Mouse (Mus musculus) liver, embryonic 14.5 days (tissue): Measurements from ENCODE around the gene Trappc3. TPM values are rescaled to one million over a fixed set of nuclear protein-coding genes. Genes with fewer than 3 reads are reported as not detected.

Experiments used
- ATAC-seq: fragments of 200-750 bp; cut with Nextera tagmentation; 2 replicates; pipeline ENCODE4 v1.8.0; 2017; ENCODE audit warnings: moderate number of reproducible peaks, mild to moderate bottlenecking, moderate library complexity; ENCODE audit not compliant: insufficient read depth
- DNase-seq, 3 experiments: peaks; one replicate each; pipeline ENCODE4 v3.0.0-alpha.2; 2012 to 2013; ENCODE audit warnings: low read depth in 3 of 3, low spot score in 3 of 3
- H3K27ac ChIP-seq: fragments of 300-500 bp; sonication (generic); 2 replicates; pipeline ENCODE4 v1.5.1; 2014; ENCODE audit warnings: moderate library complexity, mild to moderate bottlenecking, control low read depth, inconsistent platforms
- H3K27me3 ChIP-seq: fragments of 300-500 bp; sonication (generic); 2 replicates; pipeline ENCODE4 v1.6.1; 2014; ENCODE audit warnings: mild to moderate bottlenecking, low read length, moderate library complexity; ENCODE audit not compliant: control insufficient read depth, insufficient read depth
- H3K36me3 ChIP-seq: fragments of 300-500 bp; sonication (generic); replicated peaks from 2 replicates; pipeline ENCODE4 v1.6.1; 2014; ENCODE audit warnings: low read depth; ENCODE audit not compliant: control insufficient read depth, insufficient read depth
- H3K4me1 ChIP-seq, 2 experiments: fragments of 200-500 bp in 1 of 2; fragments of 300-500 bp in 1 of 2; sonication (generic) in 1 of 2; replicated peaks; 2 replicates each; pipeline ENCODE4 v1.6.1; 2012 to 2014; ENCODE audit warnings: antibody characterized with exemption in 1 of 2, inconsistent platforms in 1 of 2, low read length in 1 of 2; ENCODE audit not compliant: control insufficient read depth in 2 of 2, insufficient read depth in 2 of 2
- H3K4me2 ChIP-seq: fragments of 300-500 bp; sonication (generic); 2 replicates; pipeline ENCODE4 v1.6.1; 2014; ENCODE audit warnings: low read depth, mild to moderate bottlenecking, control low read depth, moderate library complexity
- H3K4me3 ChIP-seq, 2 experiments: fragments of 200-500 bp in 1 of 2; fragments of 300-500 bp in 1 of 2; sonication (generic) in 1 of 2; 2 replicates each; pipeline ENCODE4 v1.5.1; 2012 to 2014; ENCODE audit warnings: low read depth in 2 of 2, low read length in 2 of 2, mild to moderate bottlenecking in 2 of 2, control low read depth in 1 of 2, inconsistent platforms in 1 of 2, moderate library complexity in 1 of 2; ENCODE audit not compliant: insufficient read depth in 1 of 2
- H3K9ac ChIP-seq: fragments of 300-500 bp; sonication (generic); replicated peaks from 2 replicates; pipeline ENCODE4 v1.6.1; 2014; ENCODE audit warnings: mild to moderate bottlenecking, control low read depth, moderate library complexity
- H3K9me3 ChIP-seq: fragments of 300-500 bp; sonication (generic); 2 replicates; pipeline ENCODE4 v1.6.1; 2016; ENCODE audit warnings: low read length, mixed read lengths; ENCODE audit not compliant: control insufficient read depth
- CTCF ChIP-seq: IDR thresholded peaks from 2 replicates; pipeline ENCODE4 v1.5.1; 2016; ENCODE audit warnings: antibody characterized with exemption, low read depth, control low read depth
- EP300 ChIP-seq: IDR thresholded peaks from 2 replicates; pipeline ENCODE4 v1.6.1; 2016; ENCODE audit warnings: antibody characterized with exemption, low read depth
- WGBS: fragments of 180-500 bp; shearing (Covaris S2); extraction: QIAGEN DNeasy Blood & Tissue Kit; methylation state at CpG from one replicate; pipeline ENCODE4 v1.1.7; 2014; ENCODE audit not compliant: insufficient replicate concordance; 5-methylcytosine and 5-hydroxymethylcytosine counted together
- polyA plus RNA-seq, 2 experiments: library from polyadenylated mRNA; depleted of rRNA in 1 of 2; stranded (reverse) in 1 of 2; unstranded in 1 of 2; fragments of >200 nt; fragmentation: Nextera tagmentation in 1 of 2; extraction: Ambion mirVana in 1 of 2; gene quantifications; 2 replicates each; pipeline versions ENCODE4 v1.2.1 to v1.2.3; 2012 to 2014

Gene Trappc3
- polyA plus RNA-seq, 2 experiments, result 8.8 to 23.4 TPM

DNA sequence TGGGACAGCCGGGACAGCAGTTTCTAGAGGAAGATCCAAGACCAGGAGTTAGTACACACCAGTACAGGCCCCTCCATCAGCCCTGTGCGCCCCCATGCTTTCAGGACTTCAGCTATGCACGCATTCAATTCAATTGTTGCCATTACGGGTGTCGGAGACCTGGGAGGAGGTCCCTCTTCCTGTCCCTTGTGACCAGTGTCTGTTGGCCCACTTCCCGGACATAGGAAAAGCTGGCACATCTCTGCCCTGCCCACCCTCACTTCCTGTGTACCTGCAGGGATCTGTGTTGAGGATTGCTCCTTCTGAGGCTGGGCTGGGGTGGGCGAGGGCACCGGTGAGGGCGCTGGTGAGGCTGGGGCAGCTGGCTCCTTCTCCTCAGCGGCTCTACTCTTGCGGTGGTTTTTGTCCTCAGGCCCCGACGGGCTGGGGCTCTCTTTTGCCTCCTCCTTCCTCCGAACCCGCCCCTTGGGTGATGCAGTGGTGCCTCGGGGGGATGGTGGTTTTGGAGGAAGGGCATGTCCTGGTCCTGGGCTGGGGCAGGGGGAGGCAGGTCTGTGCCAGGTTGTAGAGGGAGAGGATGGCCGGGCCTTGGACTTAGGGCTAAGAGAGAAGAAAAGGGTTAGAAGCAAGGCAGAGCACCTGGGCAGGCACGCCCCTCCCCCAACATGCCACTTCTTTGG is 27.5 kb upstream of the Trappc3 start:
- DNase-seq, result no peak
- no peak for ATAC-seq
- Histone ChIP-seq H3K4me2 (no peak overlapping the region), H3K36me3 (no peaks in the 10 kb centered on the region), H3K4me1 (no peaks in the 10 kb centered on the region), H3K27me3 (no peaks in the 10 kb centered on the region), H3K4me3 (no peak overlapping the region), H3K9ac (no peak overlapping the region), H3K27ac (no peak overlapping the region), H3K9me3 (no peaks in the 10 kb centered on the region)
- WGBS, result 78% methylated on average over 18 of the region's 18 CpGs
- TF ChIP-seq EP300 (no peak), CTCF (no peak)

- Histone ChIP-seq H3K9ac (no peak overlapping the region), H3K36me3 (no peaks in the 10 kb centered on the region), H3K27me3 (no peaks in the 10 kb centered on the region), H3K4me1 (no peaks in the 10 kb centered on the region), H3K4me2 (no peak overlapping the region), H3K4me3 (no peak overlapping the region), H3K9me3 (no peaks in the 10 kb centered on the region), H3K27ac (no peak overlapping the region)
- WGBS, result 47% methylated on average over 10 of the region's 10 CpGs
- no peak for DNase-seq
- no peak for ATAC-seq
- TF ChIP-seq CTCF, result no peak
Observed at GRCm38 (mm10) chr4:126235191-126235590, 26.9 kb upstream of the Trappc3 start.

DNA sequence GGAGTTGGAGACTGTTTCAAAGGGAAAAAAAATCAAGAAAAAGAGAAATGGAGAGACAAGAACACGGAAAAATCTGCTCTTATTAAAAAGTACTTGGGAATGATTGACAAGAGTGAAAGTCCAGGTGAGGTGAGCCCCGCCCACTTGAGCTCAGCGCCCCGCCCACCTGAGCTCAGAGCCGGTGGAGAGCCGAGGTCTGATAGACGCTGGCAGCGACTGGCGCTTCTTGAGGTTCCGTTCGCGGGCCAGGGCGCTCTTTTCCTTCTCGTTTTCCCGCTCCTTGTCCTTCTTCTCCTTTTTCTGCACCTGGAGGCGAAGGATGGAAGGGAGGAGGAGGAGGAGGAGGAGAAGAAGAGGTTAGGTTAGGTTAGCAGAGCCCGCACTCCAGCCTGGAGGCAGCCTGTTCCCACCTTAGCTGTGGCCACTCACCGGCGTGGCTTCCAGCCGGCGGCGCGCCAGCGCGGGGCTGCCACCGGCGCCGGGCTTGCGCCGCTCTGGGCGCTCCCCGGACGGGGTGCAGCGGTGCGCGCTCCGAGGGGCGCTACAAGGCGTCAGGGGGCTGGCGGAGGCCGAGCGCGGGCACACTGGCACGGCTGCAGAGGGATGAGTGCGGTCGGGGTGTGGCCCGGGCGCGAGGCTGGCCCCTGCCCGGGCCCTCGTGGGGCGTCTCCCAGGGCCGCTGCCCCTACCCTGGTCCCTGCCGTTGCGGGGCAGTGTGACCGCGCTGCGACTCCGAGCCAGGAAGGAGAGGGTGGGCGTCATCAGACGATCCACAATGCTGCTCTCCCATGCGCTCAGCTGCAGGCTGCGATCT is 25.5 kb upstream of the Trappc3 start:
- Histone ChIP-seq H3K27ac (no peak overlapping the region), H3K9ac (no peak overlapping the region), H3K4me3 (no peak overlapping the region), H3K4me2 (no peak overlapping the region), H3K36me3 (no peaks in the 10 kb centered on the region), H3K4me1 (no peaks in the 10 kb centered on the region), H3K27me3 (no peaks in the 10 kb centered on the region), H3K9me3 (no peaks in the 10 kb centered on the region)
- WGBS, result 80% methylated on average over 62 of the region's 63 CpGs
- TF ChIP-seq EP300 (no peak), CTCF (no peak)
- DNase-seq, result no peak
- ATAC-seq, result 0 out of 2 replicates have a peak, but pooled peaks have one; percentile 15

DNA sequence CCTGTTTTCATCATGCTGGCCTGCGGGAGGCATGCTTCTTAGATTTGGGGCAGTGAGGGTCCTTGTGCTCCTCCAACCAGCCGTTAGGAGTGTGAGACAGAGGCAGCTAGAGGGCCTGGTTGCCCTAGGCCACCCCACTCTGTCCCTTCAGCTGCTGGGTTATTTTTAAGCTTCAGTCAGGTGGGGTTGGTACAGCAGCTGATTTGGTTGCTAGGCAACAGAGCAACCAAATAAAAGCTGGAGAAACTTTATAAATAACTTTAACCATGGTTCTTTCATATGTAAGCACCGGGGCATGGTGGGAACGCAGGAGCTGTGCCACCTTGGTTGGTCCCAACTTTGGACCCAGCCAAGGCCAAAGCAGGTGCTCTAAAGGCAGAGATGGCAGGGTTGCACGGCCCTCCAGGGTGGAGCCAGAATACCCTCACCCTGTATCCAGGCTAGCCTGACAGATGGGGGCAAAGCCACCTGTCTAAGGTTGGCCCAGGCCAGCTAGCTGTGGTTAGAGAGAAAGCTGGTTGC is 24.3 kb upstream of the Trappc3 start:
- ATAC-seq (no peak), DNase-seq (no peak)
- Histone ChIP-seq H3K4me1 (no peaks in the 10 kb centered on the region), H3K27ac (no peak overlapping the region), H3K4me3 (no peak overlapping the region), H3K27me3 (no peaks in the 10 kb centered on the region), H3K36me3 (no peaks in the 10 kb centered on the region), H3K4me2 (no peak overlapping the region), H3K9me3 (no peaks in the 10 kb centered on the region), H3K9ac (no peak overlapping the region)
- WGBS, result 70% methylated on average over 5 of the region's 5 CpGs
- no peak for TF ChIP-seq CTCF
- no peak for TF ChIP-seq EP300

- H3K4me1 ChIP-seq, result no peaks in the 10 kb centered on the region
- no peak overlapping the region for H3K4me3 ChIP-seq
- H3K9ac ChIP-seq, result no peak overlapping the region
- no peaks in the 10 kb centered on the region for H3K27me3 ChIP-seq
- no peak for DNase-seq
- no peak for ATAC-seq
- no peak overlapping the region for H3K4me2 ChIP-seq
- no peaks in the 10 kb centered on the region for H3K9me3 ChIP-seq
- no peak for TF ChIP-seq EP300
- TF ChIP-seq CTCF, result no peak
- WGBS, result 79% methylated on average over 13 of the region's 13 CpGs
- H3K27ac ChIP-seq, result no peak overlapping the region
- H3K36me3 ChIP-seq, result no peaks in the 10 kb centered on the region
Observed at GRCm38 (mm10) chr4:126239862-126240475, 22.2 kb upstream of the Trappc3 start.
